Mouse (Mus musculus) megakaryocyte, embryonic 14.5 days (primary cell): ENCODE results near the gene Jak2.

Experiments used
- FLI1 ChIP-seq: IDR thresholded peaks from 2 replicates; pipeline ENCODE4 v1.6.1; 2012; ENCODE audit warnings: low read length, inconsistent platforms, mixed read lengths
- GATA1 ChIP-seq: IDR thresholded peaks from 3 replicates; pipeline ENCODE4 v1.6.1; 2012; ENCODE audit warnings: mixed read lengths, low read length, inconsistent platforms, borderline replicate concordance

DNA sequence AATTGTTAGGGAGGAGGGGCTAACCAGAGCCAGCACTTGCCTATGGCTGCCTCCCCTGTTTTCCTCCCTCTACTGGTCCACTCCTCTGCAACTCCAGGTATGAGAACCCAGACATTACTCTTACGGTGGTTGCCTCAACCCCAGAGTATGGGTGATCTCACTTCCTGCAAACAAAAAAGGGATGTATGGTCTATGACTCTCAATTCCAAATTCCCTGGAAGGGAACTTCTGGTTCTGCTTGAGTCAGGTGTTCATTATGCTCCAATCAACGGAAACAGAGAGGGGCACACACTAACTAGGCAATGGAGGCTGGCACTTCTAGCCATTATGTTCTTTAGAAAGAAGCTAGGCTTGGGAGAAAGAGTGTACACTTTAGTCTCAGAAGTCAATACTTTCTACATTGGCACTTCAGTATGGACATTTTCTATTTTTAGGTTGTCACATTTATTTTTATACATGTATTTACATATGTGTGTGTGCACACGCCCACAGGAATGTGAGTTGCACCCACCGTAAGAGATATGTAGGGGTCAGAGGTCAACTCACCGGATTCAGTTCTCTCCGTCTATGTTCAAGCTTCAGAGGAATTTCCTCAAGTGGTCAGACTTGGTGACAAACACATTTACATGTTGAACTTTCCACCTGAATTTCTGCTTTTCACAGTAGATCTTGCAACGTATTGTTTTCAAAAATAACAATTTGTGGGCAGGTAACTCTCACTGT, 12.0 kb upstream of the Jak2 start:
- TF ChIP-seq GATA1 (no peak), FLI1 (no peak)
